Mouse (Mus musculus) kidney, embryonic 14.5 days (tissue): ENCODE measurements around the gene Dhx32. TPM values are rescaled to one million over a fixed set of nuclear protein-coding genes. Genes with fewer than 3 reads are reported as not detected.
"Not testable (repeated sequence)": the region's sequence is repeated elsewhere in the genome, so short reads cannot be mapped to it uniquely, and the experiment has no call there.

Experiments used
- ATAC-seq: fragments of 200-750 bp; cut with Nextera tagmentation; 2 replicates; pipeline ENCODE4 v1.8.0; 2017; ENCODE audit warnings: moderate number of reproducible peaks, mild to moderate bottlenecking, moderate TSS enrichment, moderate library complexity; ENCODE audit not compliant: low FRiP score, low TSS enrichment
- H3K27ac ChIP-seq: fragments of 300-500 bp; sonication (generic); 2 replicates; pipeline ENCODE4 v1.5.1; 2014; ENCODE audit warnings: low read depth, mild to moderate bottlenecking, low read length, moderate library complexity, mixed read lengths
- H3K27me3 ChIP-seq: fragments of 300-500 bp; sonication (generic); 2 replicates; pipeline ENCODE4 v1.6.1; 2014; ENCODE audit warnings: mild to moderate bottlenecking, low read length; ENCODE audit not compliant: control insufficient read depth, insufficient read depth
- H3K36me3 ChIP-seq: fragments of 300-500 bp; sonication (generic); 2 replicates; pipeline ENCODE4 v1.6.1; 2014; ENCODE audit warnings: low read length, mixed read lengths; ENCODE audit not compliant: control insufficient read depth, insufficient read depth
- H3K4me1 ChIP-seq: fragments of 300-500 bp; sonication (generic); 2 replicates; pipeline ENCODE4 v1.6.1; 2014; ENCODE audit warnings: low read length, mixed read lengths; ENCODE audit not compliant: control insufficient read depth, insufficient read depth
- H3K4me2 ChIP-seq: fragments of 300-500 bp; sonication (generic); replicated peaks from 2 replicates; pipeline ENCODE4 v1.6.1; 2014; ENCODE audit warnings: low read depth, mild to moderate bottlenecking, low read length
- H3K4me3 ChIP-seq: fragments of 300-500 bp; sonication (generic); 2 replicates; pipeline ENCODE4 v1.5.1; 2014; ENCODE audit warnings: mild to moderate bottlenecking, low read length
- H3K9ac ChIP-seq: fragments of 300-500 bp; sonication (generic); 2 replicates; pipeline ENCODE4 v1.6.1; 2014; ENCODE audit warnings: low read depth, mild to moderate bottlenecking, low read length, moderate library complexity
- H3K9me3 ChIP-seq: fragments of 300-500 bp; sonication (generic); 2 replicates; pipeline ENCODE4 v1.6.1; 2016; ENCODE audit warnings: low read length; ENCODE audit not compliant: control insufficient read depth
- WGBS: fragments of 180-500 bp; shearing (Covaris S2); extraction: QIAGEN DNeasy Blood & Tissue Kit; methylation state at CpG from one replicate; pipeline ENCODE4 v1.1.7; 2014; 5-methylcytosine and 5-hydroxymethylcytosine counted together
- polyA plus RNA-seq: library from polyadenylated mRNA; unstranded; fragments of >200 nt; fragmentation: Nextera tagmentation; extraction: Ambion mirVana; gene quantifications from 2 replicates; pipeline ENCODE4 v1.2.1, GENCODE M21; 2014

Dhx32 gene
- polyA plus RNA-seq, 1 experiment from 2014 or later: 19.9 TPM

DNA sequence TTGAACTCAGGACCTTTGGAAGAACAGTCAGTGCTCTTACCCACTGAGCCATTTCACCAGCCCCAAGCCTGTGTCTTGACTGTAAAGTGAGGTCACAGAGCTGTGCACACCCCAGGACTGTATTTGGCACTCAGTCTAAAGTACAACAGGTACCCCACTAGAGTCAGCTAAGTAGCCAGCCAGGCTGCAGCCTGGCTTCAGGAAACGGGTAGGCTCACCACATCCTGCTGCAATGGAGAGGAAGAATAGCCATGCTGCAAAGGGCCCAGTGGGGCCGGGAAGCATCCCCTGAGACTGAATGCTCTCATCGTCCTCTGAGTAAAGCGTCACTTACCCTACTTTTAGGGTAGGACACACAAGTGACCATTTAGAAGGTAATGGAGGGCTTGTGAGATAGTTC is 82.6 kb downstream of the Dhx32 start:
- no peak overlapping the region for H3K4me3 ChIP-seq
- H3K27me3 ChIP-seq: no peaks in the 10 kb centered on the region
- H3K36me3 ChIP-seq: no peaks in the 10 kb centered on the region; the same call in 1 of the 2 replicates
- no peaks in the 10 kb centered on the region for H3K4me1 ChIP-seq
- H3K9me3 ChIP-seq: no peaks in the 10 kb centered on the region
- no peak overlapping the region for H3K4me2 ChIP-seq
- H3K27ac ChIP-seq: no peak overlapping the region
- H3K9ac ChIP-seq: no peak overlapping the region
- 91% methylated on average over 4 of the region's 4 CpGs for WGBS
- ATAC-seq: no peak

DNA sequence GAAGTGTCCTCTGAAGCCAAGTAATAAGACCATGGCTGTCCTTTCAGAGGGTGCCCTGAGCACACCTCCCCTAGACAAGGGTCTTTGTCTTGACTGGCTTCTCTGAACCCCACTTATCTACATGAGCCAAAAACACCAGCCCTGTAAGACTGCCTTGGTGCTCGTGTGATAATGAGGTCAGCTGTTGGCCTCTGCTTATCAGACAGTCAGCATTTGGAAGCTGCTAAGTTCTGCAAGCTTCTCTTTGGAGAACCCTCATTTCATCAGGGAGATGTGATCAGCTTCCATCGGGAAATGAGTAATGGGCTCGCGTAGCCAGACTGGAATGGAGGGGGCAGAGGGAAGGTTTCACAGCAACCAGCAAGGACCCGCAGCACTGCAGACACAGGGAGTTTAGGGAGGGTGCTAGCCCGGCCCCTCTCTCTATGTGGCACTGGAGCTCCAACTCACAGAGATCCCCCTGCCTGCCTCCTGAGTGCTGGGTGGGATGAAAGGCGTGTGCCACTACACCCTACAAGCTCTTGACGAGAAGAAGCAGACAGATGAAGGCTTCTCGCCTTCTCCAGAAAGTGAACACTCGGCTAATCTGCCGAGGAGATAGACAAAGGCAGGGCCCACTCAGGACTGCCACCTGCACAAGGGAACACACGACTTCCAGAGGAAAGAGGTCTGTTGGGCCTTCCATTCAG is 84.4 kb downstream of the Dhx32 start:
- Histone ChIP-seq H3K27me3 (no peaks in the 10 kb centered on the region), H3K9ac (no peak overlapping the region), H3K36me3 (no peaks in the 10 kb centered on the region; the same call in 1 of the 2 replicates), H3K4me3 (no peak overlapping the region), H3K27ac (no peak overlapping the region), H3K4me1 (no peaks in the 10 kb centered on the region), H3K4me2 (no peak overlapping the region), H3K9me3 (no peaks in the 10 kb centered on the region)
- WGBS: 89% methylated on average over 12 of the region's 12 CpGs
- ATAC-seq: no peak

DNA sequence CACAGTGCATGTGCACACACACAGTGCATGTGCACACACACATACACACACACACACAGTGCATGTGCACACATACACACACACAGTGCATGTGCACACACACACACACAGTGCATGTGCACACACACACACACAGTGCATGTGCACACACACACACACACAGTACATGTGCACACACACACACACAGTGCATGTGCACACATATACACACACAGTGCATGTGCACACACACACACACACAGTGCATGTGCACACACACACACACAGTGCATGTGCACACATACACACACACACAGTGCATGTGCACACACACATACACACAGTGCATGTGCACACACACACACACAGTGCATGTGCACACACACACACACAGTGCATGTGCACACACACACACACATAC is 96.9 kb downstream of the Dhx32 start:
- H3K9ac ChIP-seq, ATAC-seq, H3K4me1 ChIP-seq, H3K4me3 ChIP-seq, H3K27ac ChIP-seq, H3K9me3 ChIP-seq, H3K36me3 ChIP-seq, H3K27me3 ChIP-seq, H3K4me2 ChIP-seq: not testable (repeated sequence)

DNA sequence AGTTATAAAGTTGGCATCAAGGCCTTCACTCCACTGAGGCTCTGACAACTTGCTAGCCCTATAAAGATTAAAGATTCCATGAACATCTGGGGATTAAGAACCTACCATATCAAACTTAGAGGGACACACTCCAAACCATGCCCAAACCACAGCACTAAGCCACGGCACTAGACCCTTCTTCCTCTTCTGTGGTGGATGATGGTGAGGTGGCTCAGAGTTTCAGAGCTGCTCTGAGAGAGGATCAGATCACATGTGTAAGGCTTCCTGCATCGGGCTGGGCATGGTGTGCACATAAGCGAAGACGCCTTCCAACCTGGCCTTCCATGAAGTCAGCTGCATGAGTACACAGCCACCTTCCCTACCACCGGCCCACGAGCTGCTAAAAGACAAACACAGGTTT is 97.8 kb downstream of the Dhx32 start:
- Histone ChIP-seq H3K27me3 (no peaks in the 10 kb centered on the region), H3K36me3 (peaks cover 7% of the 10 kb centered on the region), H3K4me2 (no peak overlapping the region), H3K4me1 (no peaks in the 10 kb centered on the region), H3K9me3 (peaks cover 5% of the 10 kb centered on the region; the same call in 1 of the 2 replicates), H3K27ac (no peak overlapping the region), H3K4me3 (no peak overlapping the region), H3K9ac (no peak overlapping the region)
- ATAC-seq: no peak
- 92% methylated on average over 6 of the region's 6 CpGs for WGBS

DNA sequence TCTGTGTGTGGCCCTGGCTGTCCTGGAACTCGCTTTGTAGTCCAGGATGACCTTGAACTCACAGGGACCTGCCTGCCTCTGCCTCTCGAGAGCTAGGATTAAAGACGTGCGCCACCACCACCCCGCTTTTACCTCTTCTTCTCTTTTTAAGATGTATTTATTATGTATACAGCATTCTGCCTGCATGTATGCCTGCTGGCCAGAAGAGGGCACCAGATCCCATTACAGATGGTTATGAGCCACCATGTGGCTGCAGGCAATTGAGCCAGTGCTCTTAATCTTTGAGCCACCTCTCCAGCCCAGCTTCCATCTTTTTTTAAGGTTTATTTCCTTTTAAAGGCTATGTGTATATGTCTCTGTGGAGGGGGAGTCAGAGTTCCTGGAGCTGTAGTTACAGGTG is 98.4 kb downstream of the Dhx32 start:
- no peak overlapping the region for H3K27ac ChIP-seq
- H3K9me3 ChIP-seq: peaks cover 5% of the 10 kb centered on the region; the same call in 1 of the 2 replicates
- peaks cover 7% of the 10 kb centered on the region for H3K36me3 ChIP-seq
- no peak for ATAC-seq
- H3K4me1 ChIP-seq: no peaks in the 10 kb centered on the region
- H3K4me2 ChIP-seq: no peak overlapping the region
- no peaks in the 10 kb centered on the region for H3K27me3 ChIP-seq
- no peak overlapping the region for H3K4me3 ChIP-seq
- H3K9ac ChIP-seq: no peak overlapping the region
- 94% methylated on average over 5 of the region's 5 CpGs for WGBS

DNA sequence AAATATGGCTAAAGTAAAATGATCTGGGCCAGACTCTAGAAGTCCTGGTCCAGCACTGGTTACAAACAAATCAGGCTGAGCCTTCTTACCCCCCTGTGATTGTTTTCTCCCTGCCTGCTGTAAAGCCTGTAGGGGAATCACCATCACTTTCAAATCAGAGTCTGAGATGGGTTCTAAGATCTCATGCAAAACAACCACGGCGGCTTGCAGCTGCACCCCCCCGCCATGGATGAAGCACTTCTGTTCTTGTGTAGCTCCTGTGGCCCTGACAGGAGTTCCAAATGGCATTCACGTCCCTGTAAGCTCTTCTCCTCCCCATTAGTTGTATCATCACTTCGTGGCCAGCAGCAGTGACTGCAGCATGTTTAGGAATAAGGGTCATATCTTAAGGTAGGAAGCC is 98.9 kb downstream of the Dhx32 start:
- no peak overlapping the region for H3K4me2 ChIP-seq
- no peaks in the 10 kb centered on the region for H3K27me3 ChIP-seq
- H3K27ac ChIP-seq: no peak overlapping the region
- peaks cover 4% of the 10 kb centered on the region for H3K36me3 ChIP-seq
- peaks cover 5% of the 10 kb centered on the region; the same call in 1 of the 2 replicates for H3K9me3 ChIP-seq
- no peak overlapping the region for H3K4me3 ChIP-seq
- H3K4me1 ChIP-seq: no peaks in the 10 kb centered on the region
- no peak overlapping the region for H3K9ac ChIP-seq
- ATAC-seq: no peak
- 83% methylated on average over 5 of the region's 5 CpGs for WGBS

DNA sequence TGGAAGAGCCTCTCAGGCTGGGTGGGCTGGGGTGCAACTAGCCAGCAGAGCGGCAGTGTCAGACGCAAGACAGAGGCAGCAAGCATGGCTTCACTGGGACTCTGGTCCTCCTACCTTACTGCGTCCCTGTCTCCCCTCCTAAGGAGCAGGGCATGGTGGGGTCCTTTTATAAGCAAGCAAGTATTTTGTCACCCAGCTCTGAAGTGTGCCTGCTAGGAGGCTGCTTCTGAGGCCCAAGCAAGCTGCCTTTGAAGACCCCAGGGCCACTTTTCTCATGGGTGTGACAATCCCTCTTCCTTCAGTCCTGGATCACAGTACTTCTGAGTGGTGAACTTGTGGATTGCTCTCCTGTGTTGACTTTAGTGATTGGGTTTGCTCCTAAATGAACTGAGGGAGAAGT is 102.6 kb downstream of the Dhx32 start, which contains the start of gene Mmp21:
Gene Mmp21, minus strand, starts transcription at position 101 of the 400 bp plus-strand sequence.
- Histone ChIP-seq H3K4me2 (no peak within 1 kb of the TSS), H3K9ac (no peak within 1 kb of the TSS), H3K36me3 (no peaks in the 10 kb centered on the region), H3K9me3 (no peaks in the 10 kb centered on the region; the same call in 1 of the 2 replicates), H3K27ac (no peak within 1 kb of the TSS), H3K4me1 (no peaks in the 10 kb centered on the region), H3K27me3 (no peaks in the 10 kb centered on the region), H3K4me3 (no peak within 1 kb of the TSS)
- WGBS: 62% methylated on average over 3 of the region's 3 CpGs
- no peak for ATAC-seq

DNA sequence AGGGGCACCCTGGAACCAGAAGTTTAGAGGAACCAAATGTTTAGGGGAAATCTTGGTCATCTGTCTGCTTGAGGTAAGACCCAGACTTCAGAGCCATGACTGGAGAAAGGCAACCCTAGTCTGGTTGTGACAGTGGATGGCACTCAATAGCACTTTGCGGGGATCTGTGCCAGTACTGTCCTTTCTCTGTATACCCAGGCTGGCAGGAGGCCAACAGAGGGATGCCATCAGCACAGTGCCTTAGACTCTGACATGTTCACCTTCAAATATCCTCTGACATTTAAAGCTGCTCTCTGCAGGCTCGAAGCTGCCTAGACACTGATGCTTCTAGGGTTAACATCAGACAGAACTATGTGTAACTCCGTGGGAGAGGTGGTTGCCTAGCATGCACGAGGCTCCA is 103.1 kb downstream of the Dhx32 start:
- Histone ChIP-seq H3K36me3 (no peaks in the 10 kb centered on the region), H3K9me3 (no peaks in the 10 kb centered on the region; the same call in 1 of the 2 replicates), H3K9ac (no peak overlapping the region), H3K27ac (no peak overlapping the region), H3K27me3 (no peaks in the 10 kb centered on the region), H3K4me2 (no peak overlapping the region), H3K4me3 (no peak overlapping the region), H3K4me1 (no peaks in the 10 kb centered on the region)
- 66% methylated on average over 4 of the region's 4 CpGs for WGBS
- no peak for ATAC-seq

DNA sequence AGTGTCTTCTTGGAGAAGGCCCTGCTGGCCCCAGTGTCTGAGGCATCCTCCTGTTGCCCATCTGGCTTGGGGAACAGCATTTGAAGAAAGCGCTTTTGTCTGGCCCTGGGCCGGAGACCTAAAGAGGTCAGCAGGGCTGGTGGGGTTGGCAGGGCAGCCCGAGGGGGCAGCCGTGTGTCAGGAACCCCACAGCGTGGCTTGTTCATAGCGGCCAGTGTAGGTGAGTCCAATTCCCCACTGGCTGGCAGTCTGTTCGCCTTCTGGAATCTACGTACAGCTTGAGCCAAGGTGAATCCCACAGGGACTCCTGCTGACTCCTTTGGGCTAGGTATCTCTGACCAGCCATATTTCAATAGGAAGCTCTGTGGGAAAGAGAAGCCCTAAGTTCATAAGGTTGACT is 103.8 kb downstream of the Dhx32 start:
- no peak overlapping the region for H3K4me3 ChIP-seq
- H3K27ac ChIP-seq: no peak overlapping the region
- no peak overlapping the region for H3K4me2 ChIP-seq
- 89% methylated on average over 8 of the region's 8 CpGs for WGBS
- ATAC-seq: no peak
- H3K9me3 ChIP-seq: no peaks in the 10 kb centered on the region
- H3K36me3 ChIP-seq: peaks cover 4% of the 10 kb centered on the region; the same call in 1 of the 2 replicates
- H3K4me1 ChIP-seq: no peaks in the 10 kb centered on the region
- no peak overlapping the region for H3K9ac ChIP-seq
- no peaks in the 10 kb centered on the region for H3K27me3 ChIP-seq
